Comparison of ENCODE assay signal across 8 mouse cellular contexts in genomic region chr7:102245775-102246174, GRCm38 (mm10). TPM values are rescaled to one million over a fixed set of nuclear protein-coding genes. Genes with fewer than 3 reads are reported as not detected.
DNase-seq lines count a peak whose midpoint lies in the region; ATAC-seq lines count a peak whose summit lies in the region.

No protein-coding gene starts in this region.

- intact Hi-C loops in heart, postnatal 36 days (cut with DNase I), result no loop called here

- peak overlapping the region; percentile 98 for H3K4me2 ChIP-seq in liver, embryonic 15.5 days

- H3K27ac ChIP-seq in liver, embryonic 15.5 days (replicated peaks), result peak overlapping the region; percentile 98

- H3K27me3 ChIP-seq in liver, embryonic 15.5 days, result no peaks in the 10 kb centered on the region

- DNase-seq in embryo, embryonic 10.5 days (ENCODE audit: low spot score), result peak; percentile 23
- no peak for DNase-seq in embryo, embryonic 9.5 days (ENCODE audit: extremely low spot score)
- DNase-seq in retina, postnatal 1 day, result peak; percentile 34
- no peak for DNase-seq in retina, embryonic 14.5 days (ENCODE audit: low spot score)
- peak; percentile 51 to 55 for DNase-seq in heart, postnatal 36 days
- peak; percentile 35 for DNase-seq in thymus, postnatal 25 days

- WGBS in liver, embryonic 15.5 days (ENCODE audit: insufficient replicate concordance), result 5% methylated on average over 1 of the region's 1 CpGs

- H3K36me3 ChIP-seq in liver, embryonic 15.5 days (replicated peaks), result peaks cover 31% of the 10 kb centered on the region

- H3K9me3 ChIP-seq in liver, embryonic 15.5 days (replicated peaks), result no peaks in the 10 kb centered on the region

- H3K4me3 ChIP-seq in liver, embryonic 15.5 days (replicated peaks), result peak overlapping the region; percentile 95

- no peak for ATAC-seq in liver, embryonic 15.5 days (ENCODE audit: insufficient read depth)
- no peak for ATAC-seq in frontal cortex, adult (ENCODE audit: low TSS enrichment)

- H3K4me1 ChIP-seq in liver, embryonic 15.5 days (replicated peaks), result peaks cover 78% of the 10 kb centered on the region

- H3K9ac ChIP-seq in liver, embryonic 15.5 days, result no peak overlapping the region; the same call in 1 of the 2 replicates

RNA-seq across cellular contexts. Expression of gene Rhog, which starts 10.1 kb away (rescaled TPM):
- total RNA-seq in heart, postnatal 36 days (2021), result 10 to 100 TPM; 24.7 to 35.3 TPM
- 57.4 and 62.3 TPM in 2 replicates for polyA plus RNA-seq in liver, embryonic 15.5 days (2015; fragmentation: Nextera tagmentation; extraction: Ambion mirVana)

RNA-seq across cellular contexts. Expression of gene Stim1, which starts 21.8 kb away (rescaled TPM):
- total RNA-seq in heart, postnatal 36 days (2021), result 10 to 100 TPM; 21.8 to 29.7 TPM
- polyA plus RNA-seq in liver, embryonic 15.5 days (2015; fragmentation: Nextera tagmentation; extraction: Ambion mirVana), result 14.9 and 16.5 TPM in 2 replicates

RNA-seq across cellular contexts. Expression of gene Pgap2, which starts 35.8 kb away (rescaled TPM):
- 10 to 100 TPM; 67.3 to 73.6 TPM for total RNA-seq in heart, postnatal 36 days (2021)
- polyA plus RNA-seq in liver, embryonic 15.5 days (2015; fragmentation: Nextera tagmentation; extraction: Ambion mirVana), result 22.2 and 23.5 TPM in 2 replicates

RNA-seq across cellular contexts. Expression of gene Nup98, which starts 35.8 kb away (rescaled TPM):
- 10 to 100 TPM; 31.0 to 31.8 TPM for total RNA-seq in heart, postnatal 36 days (2021)
- polyA plus RNA-seq in liver, embryonic 15.5 days (2015; fragmentation: Nextera tagmentation; extraction: Ambion mirVana), result 13.4 and 13.5 TPM in 2 replicates

Comparison
In these comparisons a context has a peak if more than half of its experiments do, and no peak if none do; other contexts are left out.
1. DNase-seq: peak in embryo, embryonic 10.5 days (single experiment), retina, postnatal 1 day (single experiment), heart, postnatal 36 days (2 of 2) and thymus, postnatal 25 days (single experiment); none in embryo, embryonic 9.5 days (single experiment) and retina, embryonic 14.5 days (single experiment).